Comparison of ENCODE assay signal across 13 mouse cellular contexts in genomic region chr5:108385632-108386031, GRCm38 (mm10). TPM values are rescaled to one million over a fixed set of nuclear protein-coding genes. Genes with fewer than 3 reads are reported as not detected.
A peak's percentile ranks its signal among the peaks of the same experiment; 100 is the strongest.
DNase-seq lines count a peak whose midpoint lies in the region.
"Had no signal": no experiment of that assay in that cellular context is flagged by ENCODE, and none has a peak within 500 bp of the region (broad histone marks: within the 10 kb centered on the region; RNA-seq: fewer than 3 reads in every experiment).

No protein-coding gene starts in this region.

- peak; percentile 44 to 75 for DNase-seq in frontal cortex, postnatal 36 days (ENCODE audit: low spot score in 2 of 2)
- no peak for DNase-seq in frontal cortex, postnatal 14 days (ENCODE audit: low spot score in 2 of 2)
- DNase-seq in right cerebral cortex, postnatal 25 days: peak; percentile 27
- no peak for DNase-seq in right cerebral cortex, postnatal 14 days
- DNase-seq in layer of hippocampus, adult 9-11 months: peak; percentile 85
- no peak for DNase-seq in adrenal gland, postnatal 10 days
- no peak for DNase-seq in testis, postnatal 14 days (ENCODE audit: low spot score)
- DNase-seq: cerebellum, postnatal 14 days; gastrocnemius, postnatal 25 days; kidney, postnatal 4 days; lung, postnatal 10 days; thymus, postnatal 4 days had no signal

RNA-seq across cellular contexts. Expression of gene Pde6b, which starts 2.6 kb away (rescaled TPM):
- not detected for total RNA-seq in adrenal gland, postnatal 10 days (2021)
- total RNA-seq: gastrocnemius, postnatal 25 days; midbrain, postnatal 0 days had no signal

RNA-seq across cellular contexts. Expression of gene Gm42517, which starts 17.9 kb away (rescaled TPM):
- under 1 TPM; 0.45 to 0.82 TPM for total RNA-seq in adrenal gland, postnatal 10 days (2021)

RNA-seq across cellular contexts. Expression of gene Atp5k, which starts 48.6 kb away (rescaled TPM):
- total RNA-seq in adrenal gland, postnatal 10 days (2021): 100 to 1,000 TPM; 786 to 795 TPM

Comparison
In these comparisons a context has a peak if more than half of its experiments do, and no peak if none do; other contexts are left out.
1. DNase-seq: peak in frontal cortex, postnatal 36 days (2 of 2), right cerebral cortex, postnatal 25 days (single experiment) and layer of hippocampus, adult 9-11 months (single experiment); none in frontal cortex, postnatal 14 days (0 of 2), right cerebral cortex, postnatal 14 days (single experiment), adrenal gland, postnatal 10 days (single experiment) and testis, postnatal 14 days (single experiment).